Mouse (Mus musculus) kidney, embryonic 15.5 days (tissue): Measurements from ENCODE around the gene Otp. TPM values are rescaled to one million over a fixed set of nuclear protein-coding genes. Genes with fewer than 3 reads are reported as not detected.
A peak's percentile ranks its signal among the peaks of the same experiment; 100 is the strongest.

Experiments used
- ATAC-seq: fragments of 200-750 bp; cut with Nextera tagmentation; replicated peaks from 2 replicates; pipeline ENCODE4 v1.8.0; 2017; ENCODE audit warnings: moderate TSS enrichment; ENCODE audit not compliant: low FRiP score
- H3K27ac ChIP-seq: fragments of 300-500 bp; sonication (generic); 2 replicates; pipeline ENCODE4 v1.5.1; 2015; ENCODE audit warnings: mild to moderate bottlenecking, inconsistent platforms
- H3K27me3 ChIP-seq: fragments of 300-500 bp; sonication (generic); 2 replicates; pipeline ENCODE4 v1.6.1; 2015; ENCODE audit warnings: inconsistent platforms
- H3K36me3 ChIP-seq: fragments of 300-500 bp; sonication (generic); 2 replicates; pipeline ENCODE4 v1.6.1; 2015; ENCODE audit warnings: inconsistent platforms
- H3K4me1 ChIP-seq: fragments of 300-500 bp; sonication (generic); 2 replicates; pipeline ENCODE4 v1.6.1; 2015; ENCODE audit warnings: inconsistent platforms
- H3K4me2 ChIP-seq: fragments of 300-500 bp; sonication (generic); 2 replicates; pipeline ENCODE4 v1.6.1; 2015; ENCODE audit warnings: moderate library complexity, mild to moderate bottlenecking, inconsistent platforms
- H3K4me3 ChIP-seq: fragments of 300-500 bp; sonication (generic); replicated peaks from 2 replicates; pipeline ENCODE4 v1.5.1; 2015; ENCODE audit warnings: mild to moderate bottlenecking, inconsistent platforms
- H3K9ac ChIP-seq: fragments of 300-500 bp; sonication (generic); 2 replicates; pipeline ENCODE4 v1.6.1; 2015; ENCODE audit warnings: mild to moderate bottlenecking, inconsistent platforms
- H3K9me3 ChIP-seq: fragments of 300-500 bp; sonication (generic); replicated peaks from 2 replicates; pipeline ENCODE4 v1.6.1; 2016; ENCODE audit warnings: inconsistent platforms
- WGBS: fragments of 180-500 bp; shearing (Covaris S2); methylation state at CpG from one replicate; pipeline ENCODE4 v1.1.7; 2015; ENCODE audit warnings: mixed read lengths; 5-methylcytosine and 5-hydroxymethylcytosine counted together
- polyA plus RNA-seq: library from polyadenylated mRNA; unstranded; fragments of >200 nt; fragmentation: Nextera tagmentation; extraction: Ambion mirVana; gene quantifications from 2 replicates; pipeline ENCODE4 v1.2.1, GENCODE M21; 2015

Otp gene
- polyA plus RNA-seq, 1 experiment from 2014 or later = not detected

DNA sequence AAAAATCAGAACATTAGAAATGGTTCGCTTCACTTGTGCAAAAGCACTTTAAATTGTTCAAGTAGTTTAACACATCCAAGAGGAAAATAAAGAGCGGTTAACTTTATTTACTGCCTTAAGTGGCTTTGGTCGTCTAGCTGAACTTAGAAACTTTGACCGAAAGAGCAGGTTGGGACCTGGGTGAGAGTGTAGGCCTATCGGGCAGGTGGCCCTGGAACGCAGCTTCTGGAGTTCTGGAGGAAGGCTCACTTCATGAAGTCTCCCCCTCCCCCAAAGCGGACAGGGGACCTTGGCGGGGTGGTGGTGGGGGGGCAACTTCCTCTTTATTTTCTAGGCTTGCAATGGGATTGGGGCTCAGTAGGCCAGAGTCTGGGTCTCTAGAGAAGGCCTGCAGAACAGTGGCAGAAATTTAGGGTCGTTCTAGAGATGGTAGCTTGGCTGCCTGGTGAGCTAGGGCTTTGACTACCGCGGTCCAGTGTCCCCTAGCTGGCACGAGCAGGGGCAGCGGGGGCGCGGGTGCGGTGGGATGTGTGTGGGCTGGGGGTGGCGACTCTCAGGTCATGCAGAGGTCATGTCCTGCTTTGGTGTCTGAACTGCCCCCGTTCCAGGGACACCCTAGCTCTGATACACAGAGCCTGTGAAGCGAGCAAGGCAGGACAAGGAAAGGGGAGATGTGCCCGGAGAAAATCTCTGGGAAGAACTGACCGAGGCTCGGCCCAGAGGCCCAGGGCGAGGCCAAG, 576 bp upstream of the Otp start:
- whole genome bisulfite sequencing = 2% methylated on average over 23 of the region's 23 CpGs
- peaks cover 86% of the 10 kb centered on the region for H3K27me3 ChIP-seq
- no peak overlapping the region for H3K4me2 ChIP-seq
- no peak overlapping the region for H3K4me3 ChIP-seq
- 0 out of 2 replicates have a peak, but pooled peaks have one; percentile 29 for ATAC-seq
- H3K27ac ChIP-seq = no peak overlapping the region
- peaks cover 18% of the 10 kb centered on the region for H3K4me1 ChIP-seq
- no peaks in the 10 kb centered on the region for H3K36me3 ChIP-seq
- no peak overlapping the region for H3K9ac ChIP-seq
- H3K9me3 ChIP-seq = no peaks in the 10 kb centered on the region

DNA sequence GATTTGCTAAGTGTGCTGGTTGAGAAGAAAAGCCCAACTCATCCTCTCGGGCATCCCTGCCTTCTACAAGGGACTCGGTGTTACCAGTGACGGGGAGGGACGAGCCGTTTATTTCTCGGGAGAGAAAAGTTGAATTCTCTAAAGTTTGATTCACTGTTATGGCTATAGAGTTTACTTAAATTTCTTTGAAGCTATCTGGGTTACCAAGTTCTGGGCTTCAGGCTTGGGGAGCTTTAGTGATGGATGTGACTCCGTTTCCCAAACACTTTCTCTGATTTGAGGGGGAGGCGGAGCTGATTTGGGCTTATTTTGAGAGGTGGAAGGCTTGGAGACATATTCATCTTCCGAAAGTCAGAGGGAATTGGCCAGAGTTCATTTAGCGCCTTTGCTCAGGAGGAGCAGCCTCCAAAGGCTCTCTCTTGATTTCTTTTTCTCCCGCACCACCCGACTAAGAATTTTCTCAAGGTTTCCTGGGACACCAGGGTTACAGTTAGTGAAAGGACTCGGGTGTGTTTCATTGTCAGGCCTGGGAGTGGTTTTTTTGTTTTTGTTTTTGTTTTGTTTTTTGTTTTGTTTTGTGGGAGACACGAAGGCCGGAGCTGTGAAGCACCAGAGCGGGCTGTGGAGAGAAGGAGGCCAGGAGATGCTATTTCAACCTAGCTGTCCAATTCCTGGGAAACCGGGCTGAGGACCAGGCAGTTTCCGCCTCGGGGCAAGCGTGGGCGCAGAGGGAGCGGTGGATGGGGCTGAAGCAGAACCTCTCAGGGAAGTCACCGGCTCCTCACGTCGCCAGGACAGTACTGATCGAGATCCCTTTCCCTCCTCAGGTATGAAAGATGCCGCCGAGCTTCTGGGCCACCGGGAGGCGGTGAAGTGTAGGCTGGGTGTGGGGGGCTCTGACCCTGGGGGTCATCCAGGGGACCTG, 1.1 kb downstream of the Otp start:
- no peak overlapping the region for H3K9ac ChIP-seq
- H3K27me3 ChIP-seq = peaks cover 86% of the 10 kb centered on the region
- no peaks in the 10 kb centered on the region for H3K9me3 ChIP-seq
- 1% methylated on average over 30 of the region's 30 CpGs for WGBS
- ATAC-seq = no peak
- no peak overlapping the region for H3K27ac ChIP-seq
- no peak overlapping the region for H3K4me2 ChIP-seq
- H3K36me3 ChIP-seq = no peaks in the 10 kb centered on the region
- H3K4me1 ChIP-seq = peaks cover 15% of the 10 kb centered on the region
- H3K4me3 ChIP-seq = no peak overlapping the region

DNA sequence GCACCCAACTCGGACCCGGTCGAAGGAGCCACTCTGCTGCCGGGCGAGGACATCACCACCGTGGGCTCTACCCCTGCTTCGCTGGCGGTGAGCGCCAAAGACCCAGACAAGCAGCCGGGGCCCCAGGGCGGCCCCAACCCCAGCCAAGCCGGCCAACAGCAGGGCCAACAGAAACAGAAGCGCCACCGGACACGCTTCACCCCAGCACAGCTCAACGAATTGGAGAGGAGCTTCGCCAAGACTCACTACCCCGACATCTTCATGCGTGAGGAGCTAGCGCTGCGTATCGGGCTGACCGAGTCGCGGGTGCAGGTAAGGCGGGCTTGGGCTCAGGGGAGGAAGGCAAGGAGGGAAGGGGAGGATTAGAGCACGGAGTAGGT, 1.8 kb downstream of the Otp start:
- H3K27me3 ChIP-seq = peaks cover 86% of the 10 kb centered on the region
- under 1% methylated on average over 27 of the region's 27 CpGs for WGBS
- H3K9me3 ChIP-seq = no peaks in the 10 kb centered on the region
- no peak overlapping the region for H3K9ac ChIP-seq
- no peak overlapping the region for H3K4me2 ChIP-seq
- ATAC-seq = no peak
- no peak overlapping the region for H3K27ac ChIP-seq
- H3K4me3 ChIP-seq = no peak overlapping the region
- H3K4me1 ChIP-seq = peaks cover 15% of the 10 kb centered on the region
- H3K36me3 ChIP-seq = no peaks in the 10 kb centered on the region

DNA sequence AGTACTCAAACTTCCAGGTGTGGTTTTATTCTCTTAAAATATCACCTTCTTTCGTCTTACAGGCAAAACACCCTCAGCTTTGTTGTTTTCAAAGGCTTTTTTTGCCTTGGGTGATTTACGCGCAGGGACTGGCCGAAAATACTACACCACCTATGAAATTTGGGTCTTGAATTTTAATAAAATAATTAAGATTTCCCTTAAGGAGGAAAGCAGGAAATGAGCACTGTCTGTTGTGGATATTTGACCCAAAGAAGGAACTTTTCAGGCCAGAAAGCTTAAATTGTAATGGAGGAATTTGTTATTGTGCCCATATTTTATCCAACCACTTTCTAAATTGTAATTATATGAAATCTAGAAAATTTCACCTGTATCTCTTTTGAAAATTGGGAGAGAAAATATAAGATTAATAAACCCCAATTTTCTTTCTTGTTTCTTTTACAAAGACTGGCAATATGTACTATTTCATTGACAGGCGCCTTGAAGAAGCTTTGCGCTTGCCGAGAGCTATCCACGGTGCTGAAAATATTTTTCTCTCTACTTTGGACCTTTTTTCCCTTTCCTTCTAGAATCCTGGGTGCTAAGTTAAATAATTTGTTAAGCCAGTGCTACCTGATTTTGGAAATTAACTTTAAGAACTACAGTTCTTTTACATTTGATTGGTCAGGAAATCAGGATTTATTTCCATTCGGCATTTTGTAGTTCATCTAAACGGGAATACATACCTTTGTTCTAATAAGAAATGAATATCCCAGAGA, 2.8 kb downstream of the Otp start:
- no peak overlapping the region for H3K27ac ChIP-seq
- no peaks in the 10 kb centered on the region for H3K9me3 ChIP-seq
- H3K4me1 ChIP-seq = peaks cover 22% of the 10 kb centered on the region
- peaks cover 86% of the 10 kb centered on the region for H3K27me3 ChIP-seq
- 12% methylated on average over 10 of the region's 10 CpGs for WGBS
- H3K4me2 ChIP-seq = no peak overlapping the region
- H3K4me3 ChIP-seq = no peak overlapping the region
- no peak for ATAC-seq
- H3K36me3 ChIP-seq = no peaks in the 10 kb centered on the region
- H3K9ac ChIP-seq = no peak overlapping the region

DNA sequence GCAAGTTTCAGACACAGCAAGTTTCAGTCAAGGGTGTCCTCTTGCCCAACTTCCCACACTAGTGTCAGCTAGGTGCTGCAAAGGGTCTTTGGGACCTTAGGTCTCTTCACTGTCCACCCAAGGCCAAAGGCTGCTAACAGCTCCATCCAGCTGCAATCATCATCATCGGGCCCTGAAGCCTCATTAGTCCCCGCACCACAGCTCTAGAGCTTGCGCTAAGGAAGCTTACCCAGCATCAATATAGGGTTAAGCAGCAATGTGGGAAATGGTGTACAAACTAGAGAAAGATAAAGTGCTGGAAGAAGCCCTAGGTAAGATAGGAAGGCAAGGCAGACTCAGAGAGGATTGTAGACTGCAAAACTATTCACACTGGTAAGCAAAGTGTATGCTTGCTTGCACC, 5.8 kb downstream of the Otp start:
- H3K9me3 ChIP-seq = no peaks in the 10 kb centered on the region
- H3K4me3 ChIP-seq = no peak overlapping the region
- no peak overlapping the region for H3K27ac ChIP-seq
- no peak overlapping the region for H3K9ac ChIP-seq
- peaks cover 88% of the 10 kb centered on the region for H3K27me3 ChIP-seq
- H3K36me3 ChIP-seq = no peaks in the 10 kb centered on the region
- H3K4me2 ChIP-seq = no peak overlapping the region
- ATAC-seq = no peak
- H3K4me1 ChIP-seq = peaks cover 27% of the 10 kb centered on the region
- 3% methylated on average over 3 of the region's 3 CpGs for WGBS

DNA sequence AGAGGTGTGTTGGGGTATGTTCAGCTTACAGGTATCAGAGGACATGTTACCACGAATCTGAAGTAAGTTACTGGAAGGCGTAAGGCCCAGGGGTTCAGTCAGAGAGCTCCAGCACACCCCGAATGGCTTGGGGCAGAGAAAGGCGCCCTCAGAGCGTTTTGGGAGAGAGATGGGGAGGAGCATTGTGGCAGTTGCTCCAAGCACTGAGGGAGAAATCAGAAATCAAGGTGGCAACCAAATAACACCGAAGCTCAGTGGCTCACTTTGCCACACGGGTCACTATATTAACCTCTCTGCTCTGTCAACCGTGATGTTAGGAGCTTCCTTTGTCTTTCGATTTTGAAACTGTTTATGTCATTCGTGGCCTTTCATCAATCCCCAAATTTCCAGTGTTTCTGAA, 6.8 kb downstream of the Otp start:
- Histone ChIP-seq H3K9ac (no peak overlapping the region), H3K9me3 (no peaks in the 10 kb centered on the region), H3K27me3 (peaks cover 88% of the 10 kb centered on the region), H3K36me3 (no peaks in the 10 kb centered on the region), H3K4me2 (peak overlapping the region; percentile 77; the same call in 1 of the 2 replicates), H3K27ac (no peak overlapping the region), H3K4me3 (peak overlapping the region; percentile 47; the same call in 1 of the 2 replicates), H3K4me1 (peaks cover 27% of the 10 kb centered on the region)
- ATAC-seq = no peak
- WGBS = 2% methylated on average over 10 of the region's 10 CpGs

DNA sequence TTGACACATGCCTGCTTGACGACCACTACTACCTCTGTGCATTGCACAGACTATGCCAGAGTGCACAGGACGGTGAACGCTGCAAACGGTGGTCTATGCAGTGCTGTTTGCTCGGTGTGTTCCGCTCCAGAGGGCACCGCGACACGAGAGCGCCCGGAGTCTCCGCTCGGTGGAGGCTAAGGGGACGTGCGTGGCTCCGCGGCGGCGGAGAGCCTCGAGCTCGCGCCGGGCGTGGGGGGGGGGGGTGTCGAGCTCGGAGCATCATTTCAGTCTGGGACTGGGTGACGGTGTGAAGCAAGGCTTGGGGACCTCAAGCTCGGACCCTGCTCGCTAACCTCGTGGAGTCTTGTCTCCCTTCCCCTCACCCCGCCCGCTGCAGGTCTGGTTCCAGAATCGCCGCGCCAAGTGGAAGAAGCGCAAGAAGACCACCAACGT, 7.3 kb downstream of the Otp start:
- H3K36me3 ChIP-seq = no peaks in the 10 kb centered on the region

DNA sequence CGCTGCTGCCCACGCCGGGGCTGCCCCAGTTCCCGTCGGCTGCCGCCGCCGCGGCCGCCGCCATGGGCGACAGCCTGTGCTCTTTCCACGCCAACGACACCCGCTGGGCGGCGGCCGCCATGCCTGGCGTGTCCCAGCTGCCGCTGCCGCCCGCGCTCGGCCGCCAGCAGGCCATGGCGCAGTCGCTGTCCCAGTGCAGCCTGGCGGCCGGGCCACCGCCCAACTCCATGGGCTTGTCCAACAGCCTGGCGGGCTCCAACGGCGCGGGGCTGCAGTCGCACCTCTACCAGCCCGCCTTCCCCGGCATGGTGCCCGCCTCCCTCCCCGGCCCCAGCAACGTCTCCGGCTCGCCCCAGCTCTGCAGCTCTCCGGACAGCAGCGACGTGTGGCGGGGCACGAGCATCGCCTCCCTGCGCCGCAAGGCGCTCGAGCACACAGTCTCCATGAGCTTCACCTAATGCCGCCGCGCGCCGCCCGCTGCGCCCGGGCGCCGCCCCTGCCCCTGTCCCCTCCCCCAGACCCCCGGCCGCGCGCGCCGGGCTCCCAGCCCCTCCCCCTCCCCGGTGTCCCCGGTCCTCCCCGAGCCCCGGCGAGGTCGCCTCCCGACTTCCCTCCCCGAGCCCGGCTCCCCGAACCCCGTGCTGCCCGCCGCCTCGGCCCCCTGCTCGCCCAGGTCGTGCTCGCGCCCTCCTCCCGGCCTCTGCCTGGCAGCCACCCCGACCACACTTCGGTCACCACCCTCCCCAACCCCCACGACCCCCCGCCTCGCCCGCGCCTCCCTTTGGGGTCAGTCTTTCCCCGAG, 8.0 kb downstream of the Otp start:
- H3K9me3 ChIP-seq = no peaks in the 10 kb centered on the region
- H3K9ac ChIP-seq = no peak overlapping the region
- H3K27ac ChIP-seq = no peak overlapping the region
- peak overlapping the region; percentile 77 for H3K4me2 ChIP-seq
- peaks cover 88% of the 10 kb centered on the region for H3K27me3 ChIP-seq
- peak overlapping the region; percentile 47 for H3K4me3 ChIP-seq
- no peaks in the 10 kb centered on the region for H3K36me3 ChIP-seq
- ATAC-seq = peak; percentile 70
- WGBS = under 1% methylated on average over 78 of the region's 95 CpGs
- H3K4me1 ChIP-seq = peaks cover 27% of the 10 kb centered on the region

More for the DNA sequence above, 7.3 kb downstream of the Otp start:
- H3K4me2 ChIP-seq = peak overlapping the region; percentile 77
- H3K9me3 ChIP-seq = no peaks in the 10 kb centered on the region
- peak overlapping the region; percentile 47 for H3K4me3 ChIP-seq
- peaks cover 88% of the 10 kb centered on the region for H3K27me3 ChIP-seq
- WGBS = under 1% methylated on average over 36 of the region's 37 CpGs
- ATAC-seq = peak; percentile 53
- H3K9ac ChIP-seq = no peak overlapping the region
- peaks cover 27% of the 10 kb centered on the region for H3K4me1 ChIP-seq
- H3K27ac ChIP-seq = no peak overlapping the region

DNA sequence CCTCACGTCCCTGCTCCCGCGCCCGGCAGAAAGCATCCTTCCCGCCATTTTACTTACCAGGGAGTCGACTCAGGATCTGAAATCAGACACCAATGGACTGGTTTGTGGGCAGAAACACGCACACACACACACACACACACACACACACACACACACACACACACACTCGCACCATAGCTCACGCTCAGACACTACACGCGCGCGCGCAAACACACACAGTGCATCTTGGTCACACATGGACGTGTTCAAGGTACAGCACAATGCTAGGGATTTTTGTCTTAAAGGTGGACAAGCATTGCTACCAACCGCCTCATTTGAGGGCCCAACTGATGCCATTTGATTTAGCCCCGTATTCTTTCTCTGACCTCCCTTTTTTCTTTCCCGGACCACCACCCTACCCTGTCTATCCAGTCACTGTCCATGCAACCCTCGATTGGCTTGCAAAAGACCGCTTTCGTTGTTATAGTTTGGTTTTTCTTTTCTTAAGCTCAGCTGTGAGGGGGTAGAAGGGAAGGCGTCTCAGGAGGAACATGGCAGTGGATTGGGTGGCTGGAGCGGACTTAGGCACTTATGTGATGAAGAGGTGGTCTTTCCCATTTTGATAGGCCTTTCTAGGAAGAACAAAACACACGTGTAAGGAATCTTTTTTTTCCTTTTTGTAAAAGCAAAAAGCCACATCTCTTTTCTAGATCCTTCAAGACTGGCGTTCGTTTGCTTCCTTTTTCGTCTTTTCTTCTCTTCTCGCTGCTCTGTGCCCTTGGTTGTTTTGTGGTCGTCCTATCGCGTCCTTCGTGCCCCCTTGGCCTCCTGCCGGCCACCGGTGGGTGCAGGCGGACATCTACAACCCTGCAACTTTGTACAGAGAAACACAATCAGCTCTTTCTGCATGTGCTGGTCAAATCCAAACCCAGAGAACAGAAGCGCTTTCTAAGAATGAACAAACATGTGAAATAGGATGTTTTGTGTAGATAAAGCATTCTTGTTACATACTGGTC, 8.9 kb downstream of the Otp start:
- Histone ChIP-seq H3K27ac (no peak overlapping the region), H3K4me1 (peaks cover 27% of the 10 kb centered on the region), H3K27me3 (peaks cover 94% of the 10 kb centered on the region), H3K9ac (no peak overlapping the region), H3K4me2 (peak overlapping the region; percentile 77), H3K4me3 (peak overlapping the region; percentile 47), H3K36me3 (no peaks in the 10 kb centered on the region), H3K9me3 (no peaks in the 10 kb centered on the region)
- ATAC-seq = no peak
- 1% methylated on average over 36 of the region's 36 CpGs for WGBS
